ENCODE assay signal across 8 mouse cellular contexts in the genomic region with DNA sequence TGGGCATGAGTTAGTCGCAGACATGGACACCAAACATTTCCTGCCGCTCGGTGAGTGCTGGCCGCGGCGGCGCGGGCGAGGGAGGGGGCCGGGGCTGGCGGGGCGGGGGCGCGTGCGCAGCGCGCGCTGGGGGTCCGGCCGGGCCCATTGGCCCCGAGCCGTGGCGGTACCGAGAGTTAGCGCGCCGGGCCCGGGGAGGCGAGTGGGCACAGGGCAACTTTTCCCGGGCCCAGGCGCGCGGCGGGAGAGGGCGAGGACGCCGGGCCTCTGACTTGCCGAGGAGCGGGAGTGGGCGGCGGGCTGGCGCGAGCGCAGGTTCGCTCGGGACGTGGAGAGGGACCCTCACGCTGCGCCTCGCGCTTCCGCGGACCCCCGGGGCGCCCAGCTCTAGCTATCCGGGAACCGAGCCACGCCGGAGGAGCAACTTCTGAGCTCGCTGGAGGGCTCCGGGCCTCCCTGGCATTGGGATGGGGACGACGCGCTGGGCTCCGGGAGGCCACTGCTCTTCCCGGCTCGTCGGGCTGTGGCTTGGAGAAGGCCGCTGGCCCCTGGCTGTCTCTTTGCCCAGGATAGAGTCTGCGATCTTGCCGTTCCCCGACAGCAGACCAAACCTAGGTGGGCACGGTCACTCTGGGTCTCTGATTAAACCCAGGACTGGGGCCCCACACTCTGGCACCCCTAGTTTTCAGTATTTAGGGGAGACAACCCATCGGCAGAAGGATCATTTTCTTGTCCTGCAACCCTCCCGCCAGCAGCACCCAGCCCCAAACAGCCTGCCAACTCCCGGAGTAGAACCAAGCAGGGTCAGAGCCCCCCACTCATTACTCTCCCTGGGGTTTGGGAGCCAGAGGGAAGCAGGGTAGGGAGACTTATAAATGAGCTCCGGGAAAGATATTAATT. TPM values are rescaled to one million over a fixed set of nuclear protein-coding genes. Genes with fewer than 3 reads are reported as not detected.
DNase-seq lines count a peak whose midpoint lies in the region; ATAC-seq and TF ChIP-seq lines count a peak whose summit lies in the region.

No protein-coding gene starts in this region.

- peak overlapping the region; percentile 52 for H3K4me3 ChIP-seq in cortical plate, adult 2 months (ENCODE audit: insufficient read depth, low read length)
- peak overlapping the region; percentile 74 for H3K4me3 ChIP-seq in heart, embryonic 11.5 days (ENCODE audit: low read depth, low read length)
- H3K4me3 ChIP-seq in kidney, embryonic 15.5 days (replicated peaks), result peak overlapping the region; percentile 91

- H3K4me1 ChIP-seq in cortical plate, adult 2 months (ENCODE audit: control insufficient read depth, insufficient read depth, low read length), result peaks cover 2% of the 10 kb centered on the region; the same call in 1 of the 2 replicates
- peaks cover 47% of the 10 kb centered on the region for H3K4me1 ChIP-seq in heart, embryonic 11.5 days (ENCODE audit: control insufficient read depth, insufficient read depth, low read length)
- H3K4me1 ChIP-seq in kidney, embryonic 15.5 days, result peaks cover 66% of the 10 kb centered on the region

- TF ChIP-seq POLR2A in cortical plate, adult 2 months (IDR thresholded peaks at IDR 0.05; ENCODE audit: extremely low read depth, insufficient read depth, low read length), result no peak

- H3K27ac ChIP-seq in cortical plate, adult 2 months (ENCODE audit: insufficient read depth, low read length), result peak overlapping the region; percentile 69; the same call in 1 of the 2 replicates
- peak overlapping the region; percentile 95 for H3K27ac ChIP-seq in heart, embryonic 11.5 days (ENCODE audit: low read depth, low read length)
- peak overlapping the region; percentile 95 for H3K27ac ChIP-seq in kidney, embryonic 15.5 days

- DNase-seq in adrenal gland, adult (ENCODE audit: inconsistent age in 2 of 2, low spot score in 1 of 2), result peak; percentile 64 to 86
- DNase-seq in adrenal gland, adult 8-10 months, result no peak
- peak; percentile 28 for DNase-seq in MN1 (ENCODE audit: low spot score)
- peak; percentile 50 for DNase-seq in testis, postnatal 14 days (ENCODE audit: low spot score)

- WGBS in heart, embryonic 11.5 days (ENCODE audit: insufficient replicate concordance), result under 1% methylated on average over 66 of the region's 77 CpGs
- under 1% methylated on average over 77 of the region's 77 CpGs for WGBS in kidney, embryonic 15.5 days

- H3K9ac ChIP-seq in heart, embryonic 11.5 days (ENCODE audit: low read depth, low read length), result peak overlapping the region; percentile 96
- H3K9ac ChIP-seq in kidney, embryonic 15.5 days, result peak overlapping the region; percentile 95

- no peaks in the 10 kb centered on the region for H3K36me3 ChIP-seq in heart, embryonic 11.5 days (ENCODE audit: control insufficient read depth, insufficient read depth, low read length)
- H3K36me3 ChIP-seq in kidney, embryonic 15.5 days, result no peaks in the 10 kb centered on the region

- H3K9me3 ChIP-seq in heart, embryonic 11.5 days (replicated peaks; ENCODE audit: control insufficient read depth, low read length), result no peaks in the 10 kb centered on the region
- no peaks in the 10 kb centered on the region for H3K9me3 ChIP-seq in kidney, embryonic 15.5 days (replicated peaks)

- no peak for ATAC-seq in heart, embryonic 11.5 days (replicated peaks; ENCODE audit: insufficient number of reproducible peaks, low FRiP score, low TSS enrichment)
- peak; percentile 7; the same call in 1 of the 2 replicates for ATAC-seq in kidney, embryonic 15.5 days (replicated peaks; ENCODE audit: low FRiP score)
- ATAC-seq in megakaryocyte, adult 5-6 weeks (ENCODE audit: poor library complexity, severe bottlenecking), result 0 out of 2 replicates have a peak, but pooled peaks have one; percentile 11

- H3K4me2 ChIP-seq in heart, embryonic 11.5 days, result peak overlapping the region; percentile 98
- H3K4me2 ChIP-seq in kidney, embryonic 15.5 days, result peak overlapping the region; percentile 91

- no peak for TF ChIP-seq CTCF in cortical plate, adult 2 months (IDR thresholded peaks at IDR 0.05; ENCODE audit: extremely low read depth, insufficient read depth, low read length)

- peaks cover 12% of the 10 kb centered on the region; the same call in 1 of the 2 replicates for H3K27me3 ChIP-seq in heart, embryonic 11.5 days (ENCODE audit: control insufficient read depth, insufficient read depth, low read length)
- H3K27me3 ChIP-seq in kidney, embryonic 15.5 days, result peaks cover 21% of the 10 kb centered on the region

RNA-seq across cellular contexts. Expression of a gene that starts 1.4 kb away (rescaled TPM):
- total RNA-seq in adrenal gland, adult 8-10 months (2022), result 10 to 100 TPM; 51.3 to 64.4 (median 56.7) TPM
- 17.3 and 18.4 TPM in 2 replicates for polyA plus RNA-seq in cortical plate, adult 2 months (2012; rRNA removed)
- 4.2 and 5.2 TPM in 2 replicates for polyA plus RNA-seq in heart, embryonic 11.5 days (2014; fragmentation: Nextera tagmentation; extraction: Ambion mirVana)
- 9.6 and 10.4 TPM in 2 replicates for polyA plus RNA-seq in kidney, embryonic 15.5 days (2015; fragmentation: Nextera tagmentation; extraction: Ambion mirVana)
- 15.4 and 16.1 TPM in 2 replicates for total RNA-seq in megakaryocyte, adult 5-6 weeks (2015)
- total RNA-seq in megakaryocyte, adult 5-6 weeks (2017), result 16.8 and 17.0 TPM in 2 replicates
